Mouse (Mus musculus) MEL (cell line): ENCODE data around the gene Adgrg4. TPM values are rescaled to one million over a fixed set of nuclear protein-coding genes. Genes with fewer than 3 reads are reported as not detected.

ENCODE experiments used
- DNase-seq: peaks from one replicate; pipeline ENCODE4 v3.0.0; 2011; ENCODE audit warnings: low read depth, low spot score
- H3K27ac ChIP-seq: 2 replicates; pipeline ENCODE4 v1.5.1; 2012; ENCODE audit warnings: low read depth, mild to moderate bottlenecking, control low read depth, low read length, moderate library complexity; ENCODE audit not compliant: control insufficient read depth
- H3K27me3 ChIP-seq, 2 experiments: fragments of 150-350 bp in 1 of 2; sonication (generic) in 1 of 2; 2 replicates each; pipeline ENCODE4 v1.6.1; 2012; ENCODE audit warnings: low read length in 2 of 2, mild to moderate bottlenecking in 2 of 2, improper control_type of control experiment in 1 of 2, moderate library complexity in 1 of 2; ENCODE audit not compliant: insufficient read depth in 2 of 2, control insufficient read depth in 1 of 2
- H3K36me3 ChIP-seq, 2 experiments: 2 replicates each; pipeline ENCODE4 v1.6.1; 2012 to 2014; ENCODE audit warnings: low read length in 2 of 2, improper control_type of control experiment in 1 of 2, inconsistent platforms in 1 of 2, mild to moderate bottlenecking in 1 of 2; ENCODE audit not compliant: insufficient read depth in 2 of 2, control insufficient read depth in 1 of 2
- H3K4me1 ChIP-seq, 2 experiments: fragments of 150-350 bp in 1 of 2; sonication (generic) in 1 of 2; 2 replicates each; pipeline ENCODE4 v1.6.1; 2012; ENCODE audit warnings: low read length in 2 of 2, improper control_type of control experiment in 1 of 2, mild to moderate bottlenecking in 1 of 2; ENCODE audit not compliant: insufficient read depth in 2 of 2, control insufficient read depth in 1 of 2
- H3K4me3 ChIP-seq, 2 experiments: fragments of 150-350 bp in 1 of 2; sonication (generic) in 1 of 2; 2 replicates each; pipeline ENCODE4 v1.5.1; 2012; ENCODE audit warnings: low read depth in 2 of 2, low read length in 2 of 2, mild to moderate bottlenecking in 2 of 2, moderate library complexity in 2 of 2, control low read depth in 1 of 2, improper control_type of control experiment in 1 of 2; ENCODE audit not compliant: control insufficient read depth in 1 of 2, insufficient read depth in 1 of 2
- H3K79me2 ChIP-seq: 2 replicates; pipeline ENCODE4 v1.6.1; 2012; ENCODE audit warnings: mild to moderate bottlenecking, low read length, moderate library complexity; ENCODE audit not compliant: control insufficient read depth, poor library complexity, insufficient read depth
- H3K9ac ChIP-seq: 2 replicates; pipeline ENCODE4 v1.6.1; 2012; ENCODE audit warnings: low read depth, mild to moderate bottlenecking, control low read depth, low read length, moderate library complexity; ENCODE audit not compliant: control insufficient read depth, poor library complexity, severe bottlenecking
- H3K9me3 ChIP-seq: fragments of 150-350 bp; sonication (generic); replicated peaks from 2 replicates; pipeline ENCODE4 v1.6.1; 2012; ENCODE audit warnings: mild to moderate bottlenecking, low read length, improper control_type of control experiment, moderate library complexity; ENCODE audit not compliant: insufficient read depth
- CHD2 ChIP-seq: IDR thresholded peaks from 2 replicates; pipeline ENCODE4 v1.6.1; 2011; ENCODE audit warnings: low read length, improper control_type of control experiment
- ELF1 ChIP-seq: IDR thresholded peaks from 2 replicates; pipeline ENCODE4 v1.6.1; 2014; ENCODE audit warnings: low read depth, mild to moderate bottlenecking, inconsistent platforms, low read length, improper control_type of control experiment, moderate library complexity
- GABPA ChIP-seq: IDR thresholded peaks from 2 replicates; pipeline ENCODE4 v1.6.1; 2012; ENCODE audit warnings: low read depth, mild to moderate bottlenecking, inconsistent platforms, low read length, improper control_type of control experiment, moderate library complexity
- JUND ChIP-seq: IDR thresholded peaks from 2 replicates; pipeline ENCODE4 v1.6.1; 2011; ENCODE audit warnings: low read depth, mild to moderate bottlenecking, improper control_type of control experiment, low read length
- KAT2A ChIP-seq: conservative IDR thresholded peaks from 2 replicates; pipeline ENCODE4 v1.6.1; 2012; ENCODE audit warnings: low read depth, low read length, improper control_type of control experiment, inconsistent platforms
- MAFK ChIP-seq: IDR thresholded peaks from 2 replicates; pipeline ENCODE4 v1.6.1; 2011; ENCODE audit warnings: low read depth, mild to moderate bottlenecking, low read length, improper control_type of control experiment, borderline replicate concordance
- MXI1 ChIP-seq: IDR thresholded peaks from 2 replicates; pipeline ENCODE4 v1.6.1; 2011; ENCODE audit warnings: mild to moderate bottlenecking, low read depth, low read length, improper control_type of control experiment
- MYC ChIP-seq: IDR thresholded peaks from 2 replicates; pipeline ENCODE4 v1.6.1; 2011; ENCODE audit warnings: low read depth, mild to moderate bottlenecking, low read length, improper control_type of control experiment, moderate library complexity
- NELFE ChIP-seq: IDR thresholded peaks from 2 replicates; pipeline ENCODE4 v1.6.1; 2011; ENCODE audit warnings: low read depth, low read length, improper control_type of control experiment
- NRF1 ChIP-seq: IDR thresholded peaks from 2 replicates; pipeline ENCODE4 v1.6.1; 2014; ENCODE audit warnings: low read depth, mild to moderate bottlenecking, inconsistent platforms, low read length, improper control_type of control experiment, moderate library complexity; ENCODE audit not compliant: poor library complexity, insufficient read depth, severe bottlenecking
- POLR2AphosphoS2 ChIP-seq: IDR thresholded peaks from 2 replicates; pipeline ENCODE4 v1.6.1; 2011; ENCODE audit warnings: low read length, improper control_type of control experiment
- POLR2AphosphoS5 ChIP-seq: IDR thresholded peaks from 2 replicates; pipeline ENCODE4 v1.6.1; 2012; ENCODE audit warnings: low read depth, borderline replicate concordance, mild to moderate bottlenecking, inconsistent platforms, low read length, moderate library complexity, mixed read lengths
- SIN3A ChIP-seq: IDR thresholded peaks from 2 replicates; pipeline ENCODE4 v1.6.1; 2012; ENCODE audit warnings: low read length, improper control_type of control experiment, inconsistent platforms
- SMC3 ChIP-seq: IDR thresholded peaks from 2 replicates; pipeline ENCODE4 v1.6.1; 2011; ENCODE audit warnings: low read depth, low read length, improper control_type of control experiment
- TCF12 ChIP-seq: IDR thresholded peaks from 2 replicates; pipeline ENCODE4 v1.6.1; 2014; ENCODE audit warnings: low read depth, mild to moderate bottlenecking, inconsistent platforms, low read length, improper control_type of control experiment, moderate library complexity
- USF1 ChIP-seq: IDR thresholded peaks from 2 replicates; pipeline ENCODE4 v1.6.1; 2014; ENCODE audit warnings: low read depth, mild to moderate bottlenecking, inconsistent platforms, low read length, improper control_type of control experiment, moderate library complexity
- polyA plus RNA-seq, 2 experiments: library from polyadenylated mRNA; stranded (reverse) in 1 of 2; unstranded in 1 of 2; fragments of >175 nt in 1 of 2; fragments of >200 nt in 1 of 2; gene quantifications; 2 replicates each; pipeline versions ENCODE4 v1.2.1 to v1.2.4; 2012; ENCODE audit warnings: low replicate concordance in 2 of 2, low read depth in 1 of 2; ENCODE audit not compliant: insufficient read length in 2 of 2, insufficient read depth in 1 of 2, missing spikeins in 1 of 2
- total RNA-seq: library from RNA; depleted of rRNA; stranded (reverse); fragments of 300-350 nt; gene quantifications from 2 replicates; pipeline ENCODE4 v1.2.3, GENCODE M21; 2012; rRNA removed

Adgrg4 gene
- not detected in 2 replicates for total RNA-seq
- not detected for polyA plus RNA-seq

- Histone ChIP-seq H3K9me3 (no peaks in the 10 kb centered on the region), H3K9ac (no peak within 1 kb of the TSS), H3K27me3 (no peaks in the 10 kb centered on the region), H3K4me1 (no peaks in the 10 kb centered on the region), H3K79me2 (no peaks in the 10 kb centered on the region), H3K36me3 (no peaks in the 10 kb centered on the region), H3K27ac (no peak within 1 kb of the TSS), H3K4me3 (no peak within 1 kb of the TSS)
- DNase-seq: no peak
- TF ChIP-seq POLR2AphosphoS2 (no peak), MAFK (no peak), MXI1 (no peak)
Measured at GRCm38 (mm10) chrX:56869863-56870262, at the start of gene Adgrg4. Adgrg4 (plus strand) TSS chrX:56870163.

GRCm38 (mm10) chrX:56821765-56822603, 48.0 kb upstream of the Adgrg4 start, which contains the start of gene Map7d3:
Map7d3 (minus strand) TSS chrX:56822326.
- no peak for DNase-seq
- no peaks in the 10 kb centered on the region for H3K79me2 ChIP-seq
- no peak within 1 kb of the TSS for H3K9ac ChIP-seq
- H3K36me3 ChIP-seq: no peaks in the 10 kb centered on the region
- no peaks in the 10 kb centered on the region for H3K4me1 ChIP-seq
- H3K4me3 ChIP-seq: no peak within 1 kb of the TSS
- TF ChIP-seq CHD2: no peak
- no peak for TF ChIP-seq SIN3A
- TF ChIP-seq POLR2AphosphoS2: no peak
- no peak for TF ChIP-seq MYC
- TF ChIP-seq ELF1: no peak
- no peak for TF ChIP-seq POLR2AphosphoS5
- TF ChIP-seq JUND: no peak
- TF ChIP-seq NELFE: no peak
- no peak for TF ChIP-seq GABPA
- no peak for TF ChIP-seq USF1
- no peak for TF ChIP-seq TCF12
- no peak for TF ChIP-seq NRF1
- no peak for TF ChIP-seq KAT2A
- TF ChIP-seq SMC3: no peak
- no peaks in the 10 kb centered on the region for H3K27me3 ChIP-seq
- no peaks in the 10 kb centered on the region for H3K9me3 ChIP-seq
- H3K27ac ChIP-seq: no peak within 1 kb of the TSS
